Mouse (Mus musculus) v-Abl transformed pro-B cells (cell line): ENCODE results near the gene Vamp2.
"Not testable (repeated sequence)": the region's sequence is repeated elsewhere in the genome, so short reads cannot be mapped to it uniquely, and the experiment has no call there.

Source experiments
- in situ Hi-C, 2 experiments: fragments of 400-800 bp; cut with MboI; formaldehyde crosslinking; loops; one replicate each; pipeline ENCODE4 v1.15.1; 2025; ENCODE audit not compliant: unreplicated experiment in 2 of 2

The Vamp2 gene

DNA sequence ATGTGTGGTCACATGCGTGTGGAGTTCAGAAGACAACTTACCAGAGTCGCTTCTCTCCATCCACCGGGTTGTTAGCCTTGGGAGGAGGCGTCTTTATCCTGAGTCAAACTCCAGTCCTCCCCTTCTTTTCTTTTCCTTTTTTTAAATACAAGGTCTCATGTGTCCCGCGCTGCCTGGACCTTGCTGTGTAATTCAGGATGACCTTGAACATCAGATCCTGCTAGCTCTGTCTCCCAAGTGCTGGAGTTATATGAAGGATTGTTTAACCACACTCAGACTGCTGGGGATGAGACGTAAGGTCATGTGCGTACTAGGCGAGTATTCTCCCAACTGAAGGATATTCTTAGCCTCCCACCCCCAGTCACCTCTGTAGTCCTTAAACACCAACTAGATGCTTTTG is 11.0 kb upstream of the Vamp2 start:
- in situ Hi-C loops, result no loop called here

DNA sequence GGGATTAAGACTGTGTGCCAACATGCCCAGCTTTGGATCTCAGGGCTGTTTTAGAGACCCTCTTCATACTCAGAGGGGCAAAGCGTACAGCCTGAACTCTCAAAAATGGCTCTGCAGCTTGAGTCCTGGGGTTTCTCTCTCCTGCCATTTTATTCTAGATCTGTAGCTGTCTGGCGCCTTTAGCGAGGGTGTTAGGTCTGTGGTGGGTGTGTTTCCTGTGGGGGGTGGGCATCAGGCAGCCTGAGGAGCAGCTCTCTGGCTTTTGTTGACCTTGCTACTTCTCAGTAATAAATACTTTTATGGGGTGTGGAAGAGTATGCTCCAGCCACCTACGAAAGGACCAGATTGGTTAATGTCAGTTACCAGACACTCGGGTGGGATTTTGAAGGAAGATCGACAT is 10.2 kb upstream of the Vamp2 start:
- in situ Hi-C loops, result no loop called here

DNA sequence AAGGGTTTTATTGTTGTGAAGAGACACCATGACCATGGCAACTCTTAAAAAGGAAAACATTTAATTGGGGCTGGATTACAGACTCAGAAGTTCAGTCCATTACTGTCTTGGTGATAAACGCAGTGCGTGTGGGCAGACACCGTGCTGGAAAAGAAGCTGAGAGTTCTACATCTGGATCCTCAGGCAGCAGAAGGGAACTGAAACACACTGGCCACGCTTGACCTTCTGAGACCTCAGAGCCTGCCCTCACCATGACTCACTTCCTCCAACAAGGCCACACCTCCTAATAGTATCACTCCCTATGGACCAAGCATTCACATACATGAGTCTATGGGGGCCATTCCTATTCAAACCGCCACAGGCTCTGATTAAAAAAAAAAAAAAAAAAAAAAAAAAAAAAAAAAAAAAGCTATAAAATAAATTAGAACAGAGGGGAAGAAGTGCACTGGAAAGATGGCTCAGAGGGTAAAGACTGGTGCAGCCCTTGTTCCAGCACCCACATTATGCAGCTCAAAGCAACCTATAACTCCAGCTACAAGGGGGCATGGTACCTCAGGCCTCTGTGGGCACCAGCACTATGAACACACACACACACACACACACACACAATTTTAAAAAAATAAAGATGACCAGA is 9.4 kb upstream of the Vamp2 start:
- in situ Hi-C loops, result no loop called here

DNA sequence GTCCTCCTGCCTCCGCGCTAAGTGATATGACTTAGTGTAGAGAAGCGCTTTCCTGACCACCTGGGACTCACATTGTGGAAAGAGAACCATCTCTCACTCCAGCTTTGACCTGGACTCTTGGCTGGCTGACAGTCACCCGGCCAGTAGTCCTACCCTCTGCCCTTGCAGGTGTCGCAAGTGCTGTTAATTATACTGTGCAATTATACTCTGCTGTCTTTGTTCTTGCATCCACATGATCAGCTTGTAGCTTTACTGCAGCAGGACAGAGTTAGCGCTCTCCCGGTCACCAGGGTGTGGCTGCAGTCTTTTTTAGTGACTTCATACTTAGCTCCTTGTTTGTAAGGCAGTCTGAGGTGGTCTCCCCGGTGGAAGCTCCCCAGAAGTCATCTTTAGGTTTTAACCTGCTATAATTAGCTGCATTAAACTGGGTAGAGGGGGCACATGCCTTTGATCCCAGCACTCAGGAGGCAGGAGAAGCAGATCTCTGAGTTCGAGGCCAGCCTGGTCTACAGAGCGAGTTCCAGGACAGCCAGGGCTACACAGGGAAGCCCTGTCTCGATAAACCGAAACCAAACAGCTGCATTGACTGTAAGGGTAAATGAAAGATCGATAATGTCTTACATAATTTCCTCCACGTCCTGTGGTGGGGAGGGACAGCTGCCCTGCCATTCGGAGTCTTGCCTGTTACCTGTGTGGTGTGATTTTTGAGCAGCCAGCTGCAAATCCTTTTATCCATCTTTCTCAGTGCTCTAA is 8.0 kb upstream of the Vamp2 start:
- in situ Hi-C loops, result no loop called here

DNA sequence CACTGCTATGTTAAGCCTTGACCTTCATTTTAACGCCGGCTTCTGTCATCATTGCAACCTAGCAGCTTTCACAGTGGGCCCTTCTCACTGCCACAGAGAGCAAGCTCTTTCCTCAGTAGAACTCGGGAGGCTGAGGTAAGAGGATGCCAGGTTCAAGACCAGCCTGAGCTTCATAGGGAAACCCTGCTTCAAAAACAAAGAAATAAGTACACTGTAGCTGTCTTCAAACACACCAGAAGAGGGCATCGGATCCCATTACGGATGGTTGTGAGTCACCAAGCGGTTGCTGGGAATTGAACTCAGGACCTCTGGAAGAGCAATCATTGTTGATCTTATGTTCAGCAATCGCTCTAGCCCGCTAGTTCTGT is 7.5 kb upstream of the Vamp2 start:
- in situ Hi-C loops, result no loop called here

DNA sequence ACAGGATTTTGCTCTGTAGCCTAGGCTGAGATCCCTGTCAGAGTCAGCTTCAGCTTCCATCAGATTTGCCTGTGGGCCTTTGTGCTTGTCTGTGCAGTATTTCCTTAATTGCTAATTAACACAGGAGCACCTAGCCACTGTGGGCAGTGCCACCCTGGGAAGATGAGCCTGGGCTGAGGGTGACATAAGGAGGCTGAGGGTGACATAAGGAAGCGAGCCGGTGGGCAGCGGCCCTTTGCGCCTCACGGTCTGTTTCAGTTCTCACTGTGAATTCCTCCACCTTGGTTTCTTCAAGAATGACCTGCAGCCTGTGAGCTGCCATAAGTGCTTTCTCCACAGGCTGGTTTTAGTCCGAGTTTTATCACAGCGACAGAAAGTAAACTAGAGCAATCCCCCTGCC is 6.7 kb upstream of the Vamp2 start:
- in situ Hi-C loops, result no loop called here

DNA sequence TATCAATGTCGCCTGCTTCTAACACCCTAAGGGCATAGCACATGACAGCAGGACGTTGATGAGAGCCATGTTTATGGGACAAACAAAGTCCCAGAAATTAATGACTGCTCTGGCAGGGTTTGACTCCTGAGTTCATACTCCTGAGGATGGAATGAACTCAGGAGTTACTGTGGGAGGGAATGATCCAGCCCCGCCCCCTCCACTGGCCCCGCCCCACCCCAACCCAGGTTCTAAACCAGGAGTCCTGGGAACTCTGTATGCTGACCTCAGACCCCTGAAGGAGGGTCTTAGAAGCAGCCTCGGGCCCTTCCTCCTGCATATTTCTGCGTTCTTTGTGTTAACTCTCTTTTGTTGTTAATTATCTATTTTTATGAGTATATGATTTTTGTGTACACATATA is 2.7 kb upstream of the Vamp2 start:
- in situ Hi-C loops, result no loop called here

DNA sequence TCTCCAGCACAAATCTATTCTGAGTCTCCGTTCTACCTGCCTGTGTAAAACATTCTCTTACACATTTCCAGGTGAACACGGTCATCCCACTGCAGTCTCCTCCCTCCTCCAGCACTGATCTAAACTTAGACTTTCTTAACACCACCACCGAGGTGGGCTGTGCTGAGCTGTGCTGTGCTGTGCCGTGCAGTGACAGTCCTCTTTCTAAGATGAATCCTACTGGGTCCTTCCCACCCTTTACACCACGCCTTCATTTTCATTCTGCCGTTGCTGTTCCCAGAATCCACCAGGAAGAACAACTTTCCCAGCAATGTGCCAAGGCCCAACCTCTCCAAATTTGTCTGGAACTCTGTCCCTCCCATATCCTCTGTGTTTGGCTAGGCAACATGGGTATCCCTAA is 1.9 kb upstream of the Vamp2 start:
- in situ Hi-C loops, result no loop called here

DNA sequence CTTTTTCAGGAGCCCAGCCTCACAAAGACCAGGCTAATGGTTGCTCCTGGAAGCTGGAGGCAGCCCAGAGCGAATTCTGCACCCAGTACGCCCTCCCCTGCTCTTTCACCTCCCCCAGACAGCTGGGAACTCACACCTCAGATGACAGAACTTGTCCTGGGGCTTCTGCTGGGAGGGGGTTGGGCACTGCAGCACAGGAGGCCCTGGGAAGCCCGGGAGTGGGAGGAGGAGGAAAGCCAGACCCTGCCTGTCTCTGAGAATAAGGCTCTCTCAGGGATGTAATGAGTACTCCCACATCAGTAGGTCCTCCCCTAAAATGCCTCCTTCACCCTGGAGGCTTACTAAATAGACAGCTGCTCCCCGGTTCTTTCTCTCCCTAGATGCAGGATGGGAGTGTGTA is 1.2 kb upstream of the Vamp2 start:
- in situ Hi-C loops, result no loop called here

DNA sequence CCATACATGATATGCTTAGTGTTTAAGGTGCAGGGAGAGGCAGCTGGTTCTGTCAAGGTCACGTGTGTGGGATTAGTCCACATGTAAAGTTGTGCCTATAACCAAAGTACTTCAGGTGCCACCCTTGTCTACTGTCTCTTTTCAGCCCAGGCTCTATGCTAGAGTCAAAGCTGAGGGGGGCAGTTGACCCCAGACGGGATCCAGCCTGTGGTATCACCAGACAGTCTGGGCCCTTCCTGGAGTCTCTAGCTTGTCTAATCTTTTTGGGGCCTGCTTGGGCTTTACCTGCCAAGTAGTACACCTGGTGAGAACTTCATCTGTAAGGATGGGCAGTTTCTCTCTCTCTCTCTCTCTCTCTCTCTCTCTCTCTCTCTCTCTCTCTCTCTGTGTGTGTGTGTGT is 693 bp upstream of the Vamp2 start:
- in situ Hi-C loops, result no loop called here

DNA sequence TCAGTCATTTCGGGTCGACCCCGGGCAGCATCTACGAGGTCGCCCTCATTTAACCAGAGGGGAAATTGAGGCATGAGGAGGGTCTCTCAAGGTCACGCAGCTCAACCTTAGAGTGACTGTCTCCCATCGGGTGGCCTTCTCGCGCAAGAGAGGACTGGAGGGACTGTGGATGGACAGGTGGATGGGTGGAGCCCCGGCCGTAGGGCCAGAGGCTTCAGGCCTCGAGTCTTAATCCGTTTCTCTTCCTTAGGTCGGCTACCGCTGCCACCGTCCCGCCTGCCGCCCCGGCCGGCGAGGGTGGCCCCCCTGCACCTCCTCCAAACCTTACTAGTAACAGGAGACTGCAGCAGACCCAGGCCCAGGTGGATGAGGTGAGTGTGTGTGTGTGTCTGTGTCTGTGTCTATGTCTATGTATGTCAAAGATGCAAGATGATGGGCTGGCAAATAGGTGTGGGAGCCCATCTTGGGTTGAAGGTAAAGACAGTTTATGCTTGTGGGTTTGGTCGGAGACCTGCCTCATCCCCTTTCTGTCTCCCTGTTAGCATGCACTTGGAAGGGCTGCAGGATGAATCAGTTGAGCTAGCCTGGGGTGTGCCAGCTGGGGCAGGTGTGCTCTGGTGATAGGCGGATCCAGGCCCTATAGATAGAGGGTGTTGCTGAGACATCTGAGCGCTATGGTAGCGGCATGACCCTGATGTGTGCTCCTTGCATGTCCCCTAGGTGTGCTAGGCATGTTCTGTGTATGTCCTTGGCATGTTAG is 746 bp downstream of the Vamp2 start:
- in situ Hi-C loops, result no loop called here

DNA sequence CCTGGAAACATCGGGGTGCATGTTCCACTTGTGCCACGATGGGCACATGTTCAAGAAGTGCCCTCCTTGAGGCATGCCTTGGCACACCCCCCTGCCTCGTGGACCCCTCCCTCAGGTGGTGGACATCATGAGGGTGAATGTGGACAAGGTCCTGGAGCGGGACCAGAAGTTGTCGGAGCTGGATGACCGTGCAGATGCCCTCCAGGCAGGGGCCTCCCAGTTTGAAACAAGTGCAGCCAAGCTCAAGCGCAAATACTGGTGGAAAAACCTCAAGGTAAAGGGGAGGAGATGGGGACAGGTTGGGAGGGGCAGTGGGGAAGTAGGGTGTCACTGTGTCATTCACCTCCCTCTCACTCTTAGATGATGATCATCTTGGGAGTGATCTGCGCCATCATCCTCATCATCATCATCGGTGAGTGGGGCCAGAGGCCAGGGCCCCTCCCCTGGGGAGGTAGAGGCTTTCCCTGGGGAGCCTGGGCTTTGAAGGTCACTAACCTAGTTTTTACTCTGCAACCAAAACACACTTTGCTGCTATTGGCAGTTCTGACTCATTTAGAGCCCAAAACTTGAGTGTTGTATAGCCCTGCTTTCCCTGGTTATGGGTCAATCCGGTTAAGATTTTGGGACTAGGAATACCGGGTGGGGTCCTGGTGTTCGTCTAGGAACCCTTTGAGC is 1.5 kb downstream of the Vamp2 start:
- in situ Hi-C loops, result no loop called here

DNA sequence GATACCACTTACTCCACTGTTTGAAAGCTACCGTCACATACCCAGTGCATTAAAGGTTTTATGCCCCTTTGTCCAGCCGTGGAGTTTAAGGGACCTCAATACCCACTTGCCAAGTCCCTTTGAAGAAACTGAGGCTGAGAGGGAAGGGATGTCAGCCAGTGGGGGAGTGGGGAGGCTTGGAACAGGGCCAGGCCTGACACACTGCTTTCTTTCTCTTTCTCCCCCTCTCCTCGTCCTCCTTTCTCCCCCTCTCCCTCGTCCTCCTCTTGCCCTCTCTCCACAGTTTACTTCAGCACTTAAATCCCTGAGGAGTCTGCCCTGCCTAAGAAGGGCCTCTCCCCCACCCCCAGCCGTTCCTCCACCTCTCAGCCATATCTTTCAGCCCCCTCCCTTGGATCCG is 2.1 kb downstream of the Vamp2 start:
- in situ Hi-C loops, result no loop called here

DNA sequence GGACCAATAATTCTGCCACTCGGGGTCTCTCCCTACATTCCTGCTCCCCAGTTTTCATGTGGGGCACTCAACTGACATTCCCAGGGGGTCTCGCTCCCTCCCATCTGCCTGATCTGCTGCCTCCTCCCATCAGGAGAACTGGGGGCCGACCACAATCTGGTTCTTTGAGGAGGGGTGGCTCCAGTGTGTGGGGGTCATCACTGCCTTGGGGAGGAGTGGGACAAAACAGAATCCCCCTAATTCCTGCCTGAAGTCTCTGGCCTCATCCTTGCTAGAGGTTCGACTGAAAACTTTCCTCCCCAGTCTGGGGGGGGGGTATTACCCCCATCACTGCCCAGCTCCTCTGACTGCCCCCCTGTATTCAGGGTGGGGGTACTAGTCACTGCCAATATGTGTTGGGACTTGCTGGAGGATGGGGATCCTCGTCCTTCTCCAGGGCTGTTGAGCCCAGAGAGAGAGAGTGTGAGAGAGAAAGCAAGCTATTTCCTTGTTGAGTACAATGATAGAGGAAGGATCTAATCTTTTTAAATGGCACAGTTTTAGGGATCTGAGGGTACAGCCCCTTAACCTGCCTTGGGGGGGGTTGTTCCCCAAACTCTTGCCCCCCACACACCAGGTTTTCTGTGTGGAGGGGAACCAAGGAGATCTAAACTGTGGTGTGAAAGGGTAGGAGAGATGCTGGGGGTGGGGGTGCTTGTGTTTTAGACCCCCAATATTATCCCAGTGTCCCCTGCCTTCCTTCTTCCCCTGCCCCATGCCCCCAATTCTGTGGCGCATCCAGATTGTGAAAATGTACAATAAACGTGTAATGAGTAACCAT is 3.5 kb downstream of the Vamp2 start:
- in situ Hi-C loops, result no loop called here

DNA sequence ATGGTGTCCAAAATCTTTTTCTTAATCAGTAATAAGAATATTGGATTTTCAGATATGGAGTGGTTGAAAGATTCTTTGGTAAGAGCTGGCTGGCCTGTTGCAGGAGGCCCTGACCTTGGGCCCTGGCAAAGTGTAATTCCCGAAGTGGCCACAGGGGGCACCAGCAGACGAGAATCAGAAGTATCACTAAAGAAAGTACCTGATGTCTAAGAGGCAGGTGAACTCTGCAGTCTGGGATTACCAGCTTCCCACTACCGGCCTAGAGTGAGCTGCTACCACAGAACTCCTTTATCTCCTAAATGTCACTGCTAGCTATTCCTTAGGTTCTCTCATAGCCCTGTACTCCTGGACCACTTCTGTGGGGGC is 4.1 kb downstream of the Vamp2 start:
- in situ Hi-C loops, result no loop called here

DNA sequence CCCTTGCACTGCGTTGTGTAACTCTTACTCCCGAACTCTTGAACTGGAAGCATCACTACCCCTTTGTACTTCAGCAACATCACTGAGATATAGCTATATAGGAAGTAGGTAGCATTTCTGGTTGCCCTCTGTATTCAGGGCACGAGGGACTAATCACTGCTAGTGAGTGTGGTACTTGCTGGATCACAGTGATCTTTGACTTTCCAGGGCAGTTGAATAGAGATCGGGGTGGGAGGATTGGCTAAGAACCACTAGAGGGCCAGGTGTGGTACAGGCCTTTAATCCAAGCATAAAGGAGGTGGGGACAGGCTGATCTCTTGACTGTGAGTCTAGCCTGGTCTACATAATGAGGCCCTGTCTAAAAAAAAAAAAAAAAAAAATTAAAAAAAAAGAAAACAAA is 4.6 kb downstream of the Vamp2 start:
- in situ Hi-C loops, result no loop called here

DNA sequence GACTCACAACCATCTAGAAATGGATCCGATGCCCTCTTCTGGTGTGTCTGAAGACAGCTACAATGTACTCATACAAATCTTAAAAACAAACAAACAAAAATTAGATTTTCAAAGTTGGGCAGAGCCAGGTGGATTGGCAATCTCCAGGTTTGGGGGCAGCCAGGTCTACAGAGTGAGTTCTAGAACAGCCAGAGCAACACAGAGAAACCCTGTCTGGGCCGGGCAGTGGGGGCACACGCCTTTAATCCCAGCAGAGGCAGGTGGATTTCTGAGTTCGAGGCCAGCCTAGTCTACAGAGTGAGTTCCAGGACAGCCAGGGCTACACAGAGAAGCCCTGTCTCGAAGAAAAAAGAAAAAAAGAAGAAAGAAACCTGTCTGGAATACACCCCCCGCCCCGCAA is 5.6 kb downstream of the Vamp2 start:
- in situ Hi-C loops, result not testable (repeated sequence)

DNA sequence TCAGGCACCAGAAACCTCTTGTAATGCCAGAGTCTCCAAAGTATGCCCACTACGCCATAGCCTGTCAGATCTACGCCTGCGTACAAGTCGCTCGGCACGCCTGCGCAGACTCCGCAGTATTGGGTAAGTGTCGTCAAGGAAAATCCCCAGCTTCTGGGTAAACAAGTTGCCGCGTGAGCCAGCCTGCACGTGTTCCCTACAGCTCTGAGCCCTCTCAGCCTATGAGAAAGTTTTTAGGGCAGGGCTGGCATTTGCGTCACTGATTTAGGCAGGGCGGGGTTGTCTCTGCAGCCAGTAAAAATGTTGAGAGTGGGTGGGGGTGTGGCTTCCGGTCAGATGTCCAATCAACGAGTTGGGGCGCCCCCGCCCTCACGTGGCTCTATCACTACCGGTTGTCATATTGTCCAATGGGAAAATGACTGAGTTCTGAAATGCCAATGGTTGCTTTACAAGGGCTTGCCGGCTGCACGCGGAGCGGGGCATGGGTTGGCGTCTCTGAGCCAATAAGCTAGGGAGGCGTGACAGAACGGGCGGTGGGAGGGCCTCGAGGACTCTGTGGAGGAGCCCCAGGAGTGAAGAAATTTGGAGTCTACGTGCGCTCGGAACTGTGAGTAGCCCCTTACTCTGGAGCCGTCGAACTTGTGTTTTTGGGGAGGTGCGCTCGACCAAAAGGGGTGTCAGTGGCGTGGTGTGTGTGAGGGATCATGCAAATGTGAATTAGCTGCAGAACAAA is 6.6 kb downstream of the Vamp2 start, which contains the start of gene Per1:
Gene Per1 (plus strand): TSS at position 521 of the 733 bp plus-strand sequence.
- in situ Hi-C loops, result no loop called here

DNA sequence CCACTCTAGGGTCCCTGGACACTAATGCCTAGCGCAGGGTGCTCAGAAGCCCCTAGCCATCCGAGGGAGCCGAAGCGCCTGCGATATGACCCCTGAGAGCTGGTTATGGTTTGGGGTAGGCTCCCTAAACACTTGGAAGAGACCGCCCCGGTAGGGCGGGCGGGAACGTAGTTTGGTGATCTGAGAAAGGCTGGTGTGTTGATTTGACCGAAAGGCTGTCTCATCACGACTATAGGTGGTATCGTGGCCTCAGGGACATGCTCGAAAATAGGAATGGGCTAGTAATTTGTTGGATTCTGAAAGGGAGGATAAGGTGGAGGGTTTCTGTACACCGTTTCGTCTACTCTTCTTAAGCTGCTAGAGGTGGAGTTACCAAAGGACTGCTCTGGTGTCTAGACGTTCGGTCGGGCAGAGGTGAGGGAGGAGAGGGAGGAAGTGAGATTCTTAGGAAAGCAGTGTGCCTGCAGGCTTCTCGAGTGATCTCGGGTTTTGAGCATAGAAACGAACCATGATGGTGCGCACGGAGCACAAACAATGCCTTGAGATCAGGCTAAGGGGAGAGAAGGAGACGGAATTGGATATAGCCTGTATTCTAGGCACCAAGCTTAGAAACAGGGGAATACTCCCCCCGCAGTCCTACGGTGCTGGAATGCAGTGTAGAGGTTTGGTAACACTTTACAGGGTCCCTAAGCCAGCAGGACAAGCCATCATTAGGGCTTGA is 7.4 kb downstream of the Vamp2 start:
- in situ Hi-C loops, result no loop called here
